Mouse (Mus musculus): Measurements from ENCODE around the gene Pitx2. TPM values are rescaled to one million over a fixed set of nuclear protein-coding genes. Genes with fewer than 3 reads are reported as not detected.

Gene Pitx2
- total RNA-seq, 2 experiments from 2014 or later: 0.43 to 1.1 TPM

DNA sequence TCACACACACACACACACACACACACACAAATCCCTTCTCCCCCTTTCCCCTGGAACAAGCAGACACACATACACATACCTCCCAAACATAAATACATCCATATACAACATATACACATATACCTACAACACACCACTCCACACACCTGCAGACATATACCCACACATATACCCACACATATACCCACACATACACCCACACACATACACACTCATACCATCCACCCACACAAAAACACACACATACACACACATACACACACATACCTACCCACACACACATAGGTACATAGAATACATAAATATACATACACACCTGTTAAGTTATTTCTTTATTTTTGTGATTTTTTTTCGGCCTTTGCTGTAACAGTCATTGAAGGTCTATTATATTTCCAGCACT is 38.3 kb downstream of the Pitx2 start:
- no peak for DNase-seq
- intact Hi-C loops (cut with DNase I): no loop called here

DNA sequence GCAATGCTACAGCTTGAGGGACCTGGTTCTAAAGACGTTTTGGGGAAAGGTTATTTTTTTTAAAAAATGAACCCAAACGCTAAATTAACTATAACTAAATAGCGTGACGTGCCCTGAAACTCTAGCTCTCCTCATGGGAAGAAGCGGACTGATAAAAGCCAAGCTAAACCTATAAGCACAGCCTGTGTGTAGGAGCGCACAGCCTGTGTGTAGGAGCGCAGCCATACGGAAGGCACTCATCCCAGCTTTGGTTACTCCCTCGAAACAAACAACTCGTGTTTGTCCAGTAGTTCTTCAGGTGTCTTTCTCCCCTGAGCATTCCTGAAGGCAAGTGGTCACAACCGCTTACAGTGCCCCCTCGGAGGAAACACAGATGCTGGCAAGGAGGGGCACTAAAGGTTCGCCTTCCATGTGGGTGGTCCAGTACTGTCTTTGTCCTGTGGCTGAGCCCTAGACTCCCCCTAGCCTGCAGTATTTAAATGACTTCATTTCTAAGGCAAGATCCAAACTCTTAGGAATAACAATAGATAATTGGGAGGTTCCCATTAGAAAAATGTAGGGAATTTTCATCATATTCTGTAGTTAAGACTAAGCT is 39.1 kb downstream of the Pitx2 start:
- DNase-seq: no peak
- intact Hi-C loops (cut with DNase I): no loop called here

DNA sequence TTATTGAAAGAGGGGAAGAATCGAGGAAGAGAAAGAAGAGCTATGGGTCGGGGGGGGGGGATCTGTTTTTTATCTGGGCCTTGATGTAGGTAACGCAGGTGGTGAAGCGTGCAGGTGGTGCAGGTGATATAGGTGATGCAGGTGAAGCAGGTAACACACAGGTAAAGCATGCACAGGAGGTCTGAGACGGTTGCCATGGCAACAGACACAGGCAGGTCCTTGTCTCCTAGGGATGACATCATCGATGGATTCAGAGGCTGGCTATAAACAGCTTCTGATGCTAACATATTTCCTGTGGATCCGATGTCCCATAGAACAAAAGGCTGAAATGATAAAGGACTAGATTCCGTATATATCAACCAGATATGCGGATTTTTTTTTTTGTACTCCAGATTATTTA is 51.3 kb downstream of the Pitx2 start:
- intact Hi-C loops (cut with DNase I): no loop called here
- no peak for DNase-seq

DNA sequence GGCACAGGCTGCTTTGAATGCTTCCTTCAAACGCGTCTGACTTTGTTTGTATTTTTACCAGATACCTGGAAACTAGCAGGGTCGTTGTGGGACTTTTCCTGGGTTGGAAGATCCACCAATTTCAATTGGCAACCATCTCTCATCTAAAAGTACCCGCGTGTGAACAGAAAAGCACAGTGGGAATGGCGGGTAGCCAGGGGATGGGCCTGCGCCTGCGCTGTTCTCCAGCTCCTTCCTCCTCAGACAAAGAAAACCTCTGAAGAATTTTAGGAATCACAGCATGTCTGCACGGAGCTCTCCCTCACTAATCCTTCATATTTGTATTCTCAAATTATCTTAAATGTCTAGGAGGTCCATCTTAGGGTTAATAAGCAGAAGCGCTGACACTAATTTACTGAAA is 54.6 kb downstream of the Pitx2 start:
- intact Hi-C loops (cut with DNase I): no loop called here
- DNase-seq: no peak

DNA sequence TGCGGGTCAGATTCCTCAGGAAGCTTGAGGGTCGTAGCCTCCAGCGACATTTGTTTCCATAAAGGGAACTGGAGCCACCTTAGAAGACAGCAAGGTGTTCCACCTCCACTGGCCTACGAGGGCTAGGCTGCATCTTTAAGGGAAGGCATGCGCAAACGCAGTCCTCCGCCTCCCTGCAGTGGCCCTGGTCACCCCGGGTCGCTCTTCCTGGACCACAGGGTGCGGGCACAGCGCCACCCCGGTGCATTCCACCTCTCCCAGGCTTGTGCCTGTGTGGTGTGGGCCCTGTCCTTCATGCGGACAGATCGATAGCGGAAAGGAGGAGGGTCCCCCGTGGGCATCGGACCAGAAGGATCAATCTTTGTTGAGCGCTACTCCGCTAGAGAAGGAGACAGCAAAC is 56.6 kb downstream of the Pitx2 start:
- intact Hi-C loops (cut with DNase I): no loop called here
- no peak for DNase-seq

DNA sequence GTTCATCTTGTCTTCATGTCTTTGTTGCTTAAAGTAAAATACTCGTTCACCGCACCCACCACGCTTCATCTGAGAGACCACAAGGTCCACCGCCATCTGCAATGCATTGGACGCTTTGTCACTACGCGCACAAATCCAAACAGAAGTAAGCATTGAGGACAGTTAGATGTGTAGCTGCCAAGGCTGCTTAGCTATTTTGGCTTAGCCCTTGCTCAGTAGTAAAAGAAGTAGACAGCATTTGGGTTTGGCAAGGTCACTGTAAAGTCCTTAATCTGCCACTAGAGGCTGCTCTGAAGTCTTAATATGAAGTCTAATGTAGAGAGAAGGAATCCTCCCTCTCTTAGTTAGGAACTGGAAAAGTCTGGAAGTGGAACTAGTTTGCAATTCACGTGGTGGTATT is 57.1 kb downstream of the Pitx2 start:
- intact Hi-C loops (cut with DNase I): no loop called here
- DNase-seq: peak in 1 of 2 experiments; percentile 1

DNA sequence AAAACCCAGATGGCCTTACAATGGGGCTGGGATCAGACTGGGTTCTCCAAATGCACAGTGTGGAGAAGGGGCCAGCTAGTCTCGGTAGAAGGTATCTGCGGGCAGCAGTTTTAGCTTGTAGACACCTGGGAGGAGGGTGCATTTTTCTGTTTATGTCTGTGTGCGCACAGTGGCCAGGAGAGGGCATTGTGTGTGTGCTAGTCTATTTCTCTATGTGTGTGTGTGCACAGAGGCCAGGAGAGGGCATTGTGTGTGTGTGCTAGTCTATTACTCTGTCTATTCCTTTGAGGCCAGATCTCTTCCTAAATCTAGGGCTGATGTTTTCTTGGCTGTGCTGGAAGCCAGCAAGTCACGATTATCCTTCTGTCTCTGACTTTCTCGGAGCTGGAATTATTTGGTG is 58.8 kb downstream of the Pitx2 start:
- intact Hi-C loops (cut with DNase I): no loop called here
- no peak for DNase-seq

Other genes with a start within 250 kb of the Pitx2 start
- gene Enpep, start 132.8 kb downstream of the Pitx2 start, total RNA-seq (2021): 1 to 10 TPM; 6.3 to 7.8 TPM